In genomic region chr4:126105131-126105783, GRCm38 (mm10) we compare ENCODE assay signal across 8 mouse cellular contexts. TPM values are rescaled to one million over a fixed set of nuclear protein-coding genes. Genes with fewer than 3 reads are reported as not detected.
DNase-seq lines count a peak whose midpoint lies in the region; ATAC-seq lines count a peak whose summit lies in the region.

No protein-coding gene starts in this region.

- H3K9ac ChIP-seq in kidney, embryonic 16.5 days (replicated peaks; ENCODE audit: low read length) = 0 out of 2 replicates have a peak overlapping the region, but pooled peaks have one; percentile 73
- H3K9ac ChIP-seq in embryonic facial prominence, embryonic 15.5 days = no peak overlapping the region
- H3K9ac ChIP-seq in intestine, embryonic 15.5 days = no peak overlapping the region
- H3K9ac ChIP-seq in neural tube, embryonic 12.5 days = peak overlapping the region; percentile 90; the same call in 1 of the 2 replicates

- WGBS in kidney, embryonic 16.5 days = 43% methylated on average over 7 of the region's 7 CpGs
- 58% methylated on average over 7 of the region's 7 CpGs for WGBS in embryonic facial prominence, embryonic 15.5 days
- 67% methylated on average over 7 of the region's 7 CpGs for WGBS in intestine, embryonic 15.5 days
- 55% methylated on average over 7 of the region's 7 CpGs for WGBS in neural tube, embryonic 12.5 days

- H3K27me3 ChIP-seq in kidney, embryonic 16.5 days (ENCODE audit: insufficient read depth, low read length) = no peaks in the 10 kb centered on the region
- no peaks in the 10 kb centered on the region for H3K27me3 ChIP-seq in embryonic facial prominence, embryonic 15.5 days
- no peaks in the 10 kb centered on the region for H3K27me3 ChIP-seq in intestine, embryonic 15.5 days (replicated peaks)
- H3K27me3 ChIP-seq in neural tube, embryonic 12.5 days (replicated peaks) = no peaks in the 10 kb centered on the region

- no peaks in the 10 kb centered on the region for H3K36me3 ChIP-seq in kidney, embryonic 16.5 days (ENCODE audit: insufficient read depth, low read length)
- H3K36me3 ChIP-seq in embryonic facial prominence, embryonic 15.5 days = no peaks in the 10 kb centered on the region
- no peaks in the 10 kb centered on the region for H3K36me3 ChIP-seq in intestine, embryonic 15.5 days
- H3K36me3 ChIP-seq in neural tube, embryonic 12.5 days = no peaks in the 10 kb centered on the region

- no peak overlapping the region; the same call in 1 of the 2 replicates for H3K27ac ChIP-seq in kidney, embryonic 16.5 days (ENCODE audit: low read length)
- H3K27ac ChIP-seq in embryonic facial prominence, embryonic 15.5 days (replicated peaks) = no peak overlapping the region
- H3K27ac ChIP-seq in intestine, embryonic 15.5 days = no peak overlapping the region; the same call in 1 of the 2 replicates
- H3K27ac ChIP-seq in neural tube, embryonic 12.5 days = no peak overlapping the region

- no peak for ATAC-seq in kidney, embryonic 16.5 days (ENCODE audit: low FRiP score, low TSS enrichment)
- no peak for ATAC-seq in embryonic facial prominence, embryonic 15.5 days (ENCODE audit: insufficient number of reproducible peaks, low FRiP score, low TSS enrichment, low read depth)
- ATAC-seq in intestine, embryonic 15.5 days = no peak
- no peak for ATAC-seq in neural tube, embryonic 12.5 days (ENCODE audit: low FRiP score, low read depth)

- peaks cover 60% of the 10 kb centered on the region for H3K4me1 ChIP-seq in kidney, embryonic 16.5 days (ENCODE audit: insufficient read depth, low read length)
- H3K4me1 ChIP-seq in embryonic facial prominence, embryonic 15.5 days = peaks cover 57% of the 10 kb centered on the region
- peaks cover 46% of the 10 kb centered on the region for H3K4me1 ChIP-seq in intestine, embryonic 15.5 days (replicated peaks)
- peaks cover 52% of the 10 kb centered on the region for H3K4me1 ChIP-seq in neural tube, embryonic 12.5 days

- no peak for DNase-seq in kidney, postnatal 14 days
- no peak for DNase-seq in frontal cortex, postnatal 36 days (ENCODE audit: low spot score in 2 of 2)
- no peak for DNase-seq in right cerebral cortex, postnatal 36 days (ENCODE audit: low spot score in 2 of 2)
- no peak for DNase-seq in frontal cortex, postnatal 14 days (ENCODE audit: low spot score in 2 of 2)

- no peaks in the 10 kb centered on the region for H3K9me3 ChIP-seq in kidney, embryonic 16.5 days (ENCODE audit: low read length)
- H3K9me3 ChIP-seq in embryonic facial prominence, embryonic 15.5 days (replicated peaks) = no peaks in the 10 kb centered on the region
- H3K9me3 ChIP-seq in intestine, embryonic 15.5 days = no peaks in the 10 kb centered on the region
- no peaks in the 10 kb centered on the region for H3K9me3 ChIP-seq in neural tube, embryonic 12.5 days

- peak overlapping the region; percentile 67 for H3K4me3 ChIP-seq in kidney, embryonic 16.5 days (ENCODE audit: low read length)
- H3K4me3 ChIP-seq in embryonic facial prominence, embryonic 15.5 days (replicated peaks) = peak overlapping the region; percentile 96
- H3K4me3 ChIP-seq in intestine, embryonic 15.5 days (replicated peaks) = peak overlapping the region; percentile 81
- H3K4me3 ChIP-seq in neural tube, embryonic 12.5 days = no peak overlapping the region

- peak overlapping the region; percentile 98 for H3K4me2 ChIP-seq in kidney, embryonic 16.5 days (replicated peaks; ENCODE audit: low read depth, low read length)
- H3K4me2 ChIP-seq in embryonic facial prominence, embryonic 15.5 days (replicated peaks) = peak overlapping the region; percentile 91
- H3K4me2 ChIP-seq in intestine, embryonic 15.5 days (replicated peaks) = peak overlapping the region; percentile 88
- peak overlapping the region; percentile 96 for H3K4me2 ChIP-seq in neural tube, embryonic 12.5 days (replicated peaks)

RNA-seq across cellular contexts. Expression of gene Stk40, which starts 1.5 kb away (rescaled TPM):
- 43.9 and 44.5 TPM in 2 replicates for polyA plus RNA-seq in kidney, embryonic 16.5 days (2015; fragmentation: Nextera tagmentation; extraction: Ambion mirVana)
- 37.4 and 38.7 TPM in 2 replicates for polyA plus RNA-seq in embryonic facial prominence, embryonic 15.5 days (2015; fragmentation: Nextera tagmentation; extraction: Ambion mirVana)
- 29.5 and 32.1 TPM in 2 replicates for polyA plus RNA-seq in intestine, embryonic 15.5 days (2015; fragmentation: Nextera tagmentation; extraction: Ambion mirVana)
- 46.2 and 49.4 TPM in 2 replicates for polyA plus RNA-seq in neural tube, embryonic 12.5 days (2016; fragmentation: Nextera tagmentation; extraction: Ambion mirVana)

RNA-seq across cellular contexts. Expression of gene Lsm10, which starts 8.8 kb away (rescaled TPM):
- 55.3 and 59.3 TPM in 2 replicates for polyA plus RNA-seq in kidney, embryonic 16.5 days (2015; fragmentation: Nextera tagmentation; extraction: Ambion mirVana)
- 55.4 and 60.6 TPM in 2 replicates for polyA plus RNA-seq in embryonic facial prominence, embryonic 15.5 days (2015; fragmentation: Nextera tagmentation; extraction: Ambion mirVana)
- polyA plus RNA-seq in intestine, embryonic 15.5 days (2015; fragmentation: Nextera tagmentation; extraction: Ambion mirVana) = 55.3 TPM in 2 replicates
- polyA plus RNA-seq in neural tube, embryonic 12.5 days (2016; fragmentation: Nextera tagmentation; extraction: Ambion mirVana) = 38.8 and 38.9 TPM in 2 replicates

RNA-seq across cellular contexts. Expression of gene Eva1b, which starts 42.3 kb away (rescaled TPM):
- 99.9 and 103 TPM in 2 replicates for polyA plus RNA-seq in kidney, embryonic 16.5 days (2015; fragmentation: Nextera tagmentation; extraction: Ambion mirVana)
- polyA plus RNA-seq in embryonic facial prominence, embryonic 15.5 days (2015; fragmentation: Nextera tagmentation; extraction: Ambion mirVana) = 84.3 and 94.6 TPM in 2 replicates
- polyA plus RNA-seq in intestine, embryonic 15.5 days (2015; fragmentation: Nextera tagmentation; extraction: Ambion mirVana) = 41.8 and 44.6 TPM in 2 replicates
- polyA plus RNA-seq in neural tube, embryonic 12.5 days (2016; fragmentation: Nextera tagmentation; extraction: Ambion mirVana) = 28.7 and 33.5 TPM in 2 replicates

RNA-seq across cellular contexts. Expression of gene Oscp1, which starts 46.9 kb away (rescaled TPM):
- 19.6 TPM in 2 replicates for polyA plus RNA-seq in kidney, embryonic 16.5 days (2015; fragmentation: Nextera tagmentation; extraction: Ambion mirVana)
- polyA plus RNA-seq in embryonic facial prominence, embryonic 15.5 days (2015; fragmentation: Nextera tagmentation; extraction: Ambion mirVana) = 23.3 and 32.0 TPM in 2 replicates
- 8.9 and 11.0 TPM in 2 replicates for polyA plus RNA-seq in intestine, embryonic 15.5 days (2015; fragmentation: Nextera tagmentation; extraction: Ambion mirVana)
- polyA plus RNA-seq in neural tube, embryonic 12.5 days (2016; fragmentation: Nextera tagmentation; extraction: Ambion mirVana) = 23.7 and 24.1 TPM in 2 replicates

RNA-seq across cellular contexts. Expression of gene Sh3d21, which starts 58.0 kb away (rescaled TPM):
- 9.1 and 10.5 TPM in 2 replicates for polyA plus RNA-seq in kidney, embryonic 16.5 days (2015; fragmentation: Nextera tagmentation; extraction: Ambion mirVana)
- polyA plus RNA-seq in embryonic facial prominence, embryonic 15.5 days (2015; fragmentation: Nextera tagmentation; extraction: Ambion mirVana) = 15.0 and 16.8 TPM in 2 replicates
- polyA plus RNA-seq in intestine, embryonic 15.5 days (2015; fragmentation: Nextera tagmentation; extraction: Ambion mirVana) = 12.8 and 12.9 TPM in 2 replicates
- polyA plus RNA-seq in neural tube, embryonic 12.5 days (2016; fragmentation: Nextera tagmentation; extraction: Ambion mirVana) = 2.0 and 2.1 TPM in 2 replicates

Comparison
In these comparisons a context has a peak if more than half of its experiments do, and no peak if none do; other contexts are left out.
1. H3K9ac ChIP-seq: peak in kidney, embryonic 16.5 days (single experiment) and neural tube, embryonic 12.5 days (single experiment); none in embryonic facial prominence, embryonic 15.5 days (single experiment) and intestine, embryonic 15.5 days (single experiment).
2. Peak in every context shown above with its lines, with median percentiles within 50 percentile points of each other: H3K4me2 ChIP-seq.